Mouse (Mus musculus): Measurements from ENCODE around the gene Gm10666.
"Not testable (repeated sequence)": the region's sequence is repeated elsewhere in the genome, so short reads cannot be mapped to it uniquely, and the experiment has no call there.

DNA sequence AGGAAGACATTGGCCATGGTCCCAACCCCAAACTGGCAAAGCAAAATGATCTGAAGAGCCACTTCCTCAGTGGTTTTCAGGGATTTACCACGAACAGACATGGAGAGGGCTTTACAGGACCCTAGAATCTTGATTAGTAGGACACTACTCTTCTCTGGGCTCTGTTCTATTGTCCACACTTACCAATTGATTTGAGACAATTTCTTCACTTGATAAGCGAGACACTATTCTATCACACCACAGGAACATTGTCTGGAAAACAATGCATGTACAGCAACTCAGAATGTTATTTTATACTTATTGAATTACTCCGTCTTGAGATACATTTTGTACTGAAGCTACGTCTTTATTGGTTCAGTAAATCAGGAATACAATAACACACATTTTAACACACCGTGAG lies at the start of gene Gm10666:
- TF ChIP-seq CTCF, POLR2A (IDR thresholded peaks at IDR 0.05; ENCODE audit: insufficient read depth, low read depth, low read length): not testable (repeated sequence)

Measured in olfactory bulb, adult 2 months (tissue).